Mouse (Mus musculus) MN1 (cell line): Measurements from ENCODE around the gene Gh.
A peak's percentile ranks its signal among the peaks of the same experiment; 100 is the strongest.

Experiments used
- DNase-seq: peaks from one replicate; pipeline ENCODE4 v3.0.0-alpha.2; 2016; ENCODE audit warnings: low spot score

Gene Gh

DNA sequence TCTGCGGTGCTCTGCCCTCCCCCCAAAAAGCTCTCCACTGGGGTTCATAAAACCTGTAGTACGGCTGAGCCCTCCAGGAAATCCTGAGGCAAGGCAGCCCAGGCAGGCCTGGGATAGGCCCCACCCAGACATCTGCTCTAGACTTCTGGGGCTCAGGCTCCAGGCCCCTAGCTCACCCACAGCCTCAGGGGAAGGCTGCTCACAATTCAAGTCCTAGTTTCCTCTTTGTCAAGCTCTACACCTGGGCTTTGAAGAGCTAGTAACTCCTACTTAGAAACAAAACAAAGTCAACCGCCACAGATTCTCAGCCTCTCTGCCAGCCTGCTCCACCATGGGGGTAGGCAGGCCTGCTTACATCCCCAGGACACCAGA, 32.6 kb downstream of the Gh start:
- peak; percentile 48 for DNase-seq

DNA sequence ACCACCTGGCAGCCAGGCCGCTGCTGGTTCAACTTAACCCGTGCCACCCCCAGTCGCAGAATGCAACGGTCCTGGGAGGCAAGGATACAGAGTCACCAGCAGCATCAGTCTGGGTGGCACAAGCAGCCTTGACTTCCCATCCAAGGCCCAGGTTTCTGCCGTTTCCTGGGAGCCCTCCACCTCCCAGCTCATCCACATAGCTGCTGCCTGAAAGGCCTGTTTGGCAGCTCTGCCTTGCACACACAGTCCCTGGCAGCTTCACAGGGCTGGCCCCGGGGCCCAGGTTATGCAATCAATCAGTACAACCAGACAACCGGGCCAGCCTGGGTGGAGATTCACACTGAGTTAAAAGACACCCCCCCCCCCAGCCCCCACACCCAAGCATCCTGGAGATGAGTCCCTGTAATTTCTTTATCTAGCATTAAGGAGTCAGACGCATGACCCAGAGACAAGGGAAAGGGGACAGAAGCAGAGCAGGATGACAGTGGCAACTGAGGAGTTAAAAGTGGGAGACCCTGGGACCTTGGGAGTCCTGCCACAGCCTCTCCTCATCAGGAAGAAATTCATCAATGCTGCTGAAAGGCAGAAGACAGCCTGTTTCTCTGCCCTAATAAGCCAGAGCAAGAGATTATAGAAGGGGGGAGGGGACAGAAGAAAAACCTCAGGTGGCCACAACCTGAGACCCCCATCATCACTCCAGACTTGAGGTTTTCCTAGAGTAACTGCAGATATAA, 33.2 kb downstream of the Gh start:
- peak; percentile 43 for DNase-seq

DNA sequence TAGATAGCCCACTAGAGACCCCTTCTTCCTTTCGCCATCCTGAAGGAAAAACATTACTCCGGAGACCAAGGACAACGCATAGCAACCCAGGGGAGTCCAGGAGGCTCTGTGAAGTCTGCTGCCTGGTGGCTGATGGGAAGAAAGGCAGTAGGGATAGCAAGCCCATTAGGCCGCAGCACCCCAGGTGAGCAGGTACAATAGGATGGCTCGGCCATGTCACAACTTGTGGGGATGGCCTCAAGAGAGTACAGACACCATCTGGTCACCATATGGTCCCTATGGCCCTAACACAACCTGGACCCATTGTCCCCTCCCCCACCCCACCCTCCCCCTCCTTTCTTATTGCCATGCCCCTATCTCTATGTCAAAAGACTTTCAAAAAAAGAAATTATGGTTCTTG, 33.8 kb downstream of the Gh start:
- no peak for DNase-seq

DNA sequence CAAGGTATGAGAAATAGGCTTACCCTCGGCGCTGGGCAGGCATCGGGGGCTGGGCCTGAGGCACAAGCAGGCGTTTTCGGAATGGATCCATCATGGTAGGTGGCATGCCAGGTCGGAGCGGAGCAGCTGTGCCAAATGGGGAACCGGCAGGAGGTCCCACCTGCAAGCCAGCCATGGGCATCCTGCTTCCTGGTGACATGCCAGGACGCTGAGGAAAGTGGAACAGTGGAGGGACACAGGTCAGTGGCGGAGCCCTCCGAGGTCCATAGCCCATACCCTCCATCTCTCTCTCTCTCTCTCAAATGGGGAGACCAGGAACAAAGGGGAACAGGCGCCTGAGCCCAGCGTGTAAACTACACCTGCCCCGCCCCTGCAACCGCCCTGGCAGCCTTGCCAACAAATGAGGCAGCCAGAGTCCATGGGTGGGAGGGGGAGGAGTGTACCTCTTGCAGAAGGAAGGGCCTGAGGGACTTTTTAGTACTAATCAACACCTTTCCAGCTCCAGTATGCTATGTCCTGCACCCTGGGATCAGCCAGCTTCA, 34.3 kb downstream of the Gh start:
- DNase-seq, result no peak

DNA sequence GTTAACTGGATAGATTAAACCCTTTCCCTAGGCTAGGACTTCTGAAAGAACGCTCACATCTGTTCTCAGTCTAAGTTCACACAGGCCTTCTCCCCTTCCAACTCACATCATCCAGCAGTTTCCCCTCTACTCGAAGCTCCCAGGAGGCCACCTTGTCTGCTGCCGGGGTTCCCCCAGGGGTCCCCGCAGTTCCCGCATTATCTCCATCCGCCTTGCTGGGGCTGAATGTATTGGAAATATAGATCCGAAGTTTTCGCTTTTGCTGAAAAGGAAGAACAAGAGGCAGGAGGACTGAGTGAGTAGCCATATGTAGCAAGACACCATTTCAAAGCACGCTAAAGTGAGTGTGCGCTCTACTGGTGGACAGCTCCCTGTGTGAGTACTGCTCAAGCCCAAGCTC, 35.2 kb downstream of the Gh start:
- no peak for DNase-seq

DNA sequence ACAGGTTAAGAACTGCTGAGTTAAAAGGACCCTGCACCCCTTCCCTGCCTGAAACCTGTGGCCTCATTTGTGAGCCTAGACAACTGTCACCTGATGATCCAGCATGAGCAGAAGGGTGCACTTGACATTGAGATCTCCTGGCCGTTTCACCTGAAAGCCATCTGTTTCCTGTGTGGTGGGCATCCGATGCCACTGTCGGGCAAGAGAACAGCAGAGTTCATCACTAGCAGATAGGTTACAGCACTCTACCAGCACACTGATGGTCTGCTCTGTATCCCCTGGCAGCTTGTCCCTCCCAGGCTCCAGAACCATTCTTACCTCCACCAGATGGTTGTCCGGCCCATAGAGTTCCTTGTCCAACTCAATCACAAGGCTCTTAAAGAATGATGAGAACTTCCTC, 36.1 kb downstream of the Gh start:
- no peak for DNase-seq

DNA sequence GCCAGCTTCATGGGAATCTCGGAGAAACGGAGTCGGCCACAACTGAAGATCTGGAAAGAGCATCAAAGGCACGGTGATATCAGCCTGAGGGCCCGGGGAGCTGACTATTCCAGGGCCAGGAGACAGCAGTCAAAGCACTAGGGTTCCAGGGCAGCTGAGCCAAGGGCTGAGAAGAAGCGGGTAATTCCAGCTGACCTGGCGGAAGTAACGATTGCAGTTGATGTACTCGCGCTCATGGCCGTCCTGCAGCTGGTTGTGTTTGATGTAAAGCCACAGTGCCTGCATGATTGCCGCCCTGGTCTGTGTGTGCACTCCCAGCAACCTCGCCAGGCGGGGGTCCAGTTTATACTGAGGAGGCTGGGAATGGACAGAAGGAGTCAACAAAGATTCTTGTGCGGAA, 36.7 kb downstream of the Gh start:
- no peak for DNase-seq

DNA sequence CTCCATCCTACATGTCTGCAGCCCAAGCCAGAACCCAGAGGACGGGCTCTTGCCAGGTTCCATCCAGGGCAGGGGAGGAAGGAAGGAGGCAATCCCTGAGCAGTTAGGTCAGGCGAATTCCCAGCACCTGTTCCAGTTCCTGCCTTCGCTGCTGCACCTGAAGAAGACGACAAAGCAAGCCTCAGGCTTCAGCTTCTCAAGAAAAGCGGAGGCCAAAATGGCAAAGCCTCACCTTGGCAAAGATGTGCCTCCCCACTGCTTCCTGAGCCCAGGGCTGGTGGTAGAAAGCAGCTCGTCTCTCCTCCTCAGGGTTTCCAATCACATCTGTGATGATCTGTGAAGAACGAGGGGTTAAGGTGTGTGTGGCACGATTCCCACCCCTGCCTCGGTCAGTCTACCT, 37.7 kb downstream of the Gh start:
- DNase-seq, result no peak

DNA sequence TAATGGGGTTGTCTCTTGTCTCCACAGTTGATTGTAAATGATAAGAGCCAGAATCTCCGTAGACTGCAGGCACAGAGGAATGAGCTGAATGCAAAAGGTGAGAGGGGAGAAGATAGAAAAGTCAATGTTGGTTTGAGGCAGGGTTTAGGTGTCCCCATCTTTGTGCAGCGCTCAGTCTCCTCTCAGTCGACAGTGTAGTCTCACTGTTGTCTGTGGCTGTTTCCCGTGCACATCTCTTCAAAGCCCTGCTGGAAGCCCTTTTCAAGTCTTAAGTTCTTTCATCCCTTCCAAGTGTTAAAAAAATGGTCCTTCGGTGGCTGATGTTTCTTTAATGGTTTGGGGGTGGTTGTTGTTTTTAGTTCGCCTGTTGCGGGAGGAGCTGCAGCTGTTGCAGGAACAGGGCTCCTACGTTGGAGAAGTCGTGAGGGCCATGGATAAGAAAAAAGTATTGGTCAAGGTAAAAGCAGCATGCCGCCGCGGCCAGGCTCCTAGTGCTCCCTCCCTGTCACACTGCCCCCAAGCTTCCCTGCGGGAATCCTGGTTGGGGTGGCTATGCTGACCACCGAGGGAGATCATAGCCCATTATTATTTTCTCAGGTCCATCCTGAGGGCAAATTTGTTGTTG, 40.7 kb downstream of the Gh start:
- DNase-seq, result no peak

DNA sequence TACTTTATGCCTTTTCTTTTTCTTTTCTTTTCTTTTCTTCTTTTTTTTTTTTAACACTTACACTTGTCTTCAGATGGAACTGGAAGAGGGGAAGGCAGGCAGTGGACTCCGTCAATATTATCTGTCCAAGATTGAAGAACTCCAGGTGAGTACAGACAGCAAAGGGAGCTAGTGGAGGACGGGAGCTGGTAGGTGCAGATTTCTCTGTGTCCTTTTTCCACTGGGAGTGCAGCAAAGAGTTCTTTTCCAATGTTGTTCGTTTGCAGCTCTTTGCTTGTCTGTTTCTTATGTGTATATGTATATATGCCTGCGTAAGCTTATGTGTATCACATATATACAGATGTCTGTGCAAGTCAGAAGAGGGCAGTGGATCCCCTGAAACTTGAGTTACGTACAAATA, 44.9 kb downstream of the Gh start:
- DNase-seq, result no peak

DNA sequence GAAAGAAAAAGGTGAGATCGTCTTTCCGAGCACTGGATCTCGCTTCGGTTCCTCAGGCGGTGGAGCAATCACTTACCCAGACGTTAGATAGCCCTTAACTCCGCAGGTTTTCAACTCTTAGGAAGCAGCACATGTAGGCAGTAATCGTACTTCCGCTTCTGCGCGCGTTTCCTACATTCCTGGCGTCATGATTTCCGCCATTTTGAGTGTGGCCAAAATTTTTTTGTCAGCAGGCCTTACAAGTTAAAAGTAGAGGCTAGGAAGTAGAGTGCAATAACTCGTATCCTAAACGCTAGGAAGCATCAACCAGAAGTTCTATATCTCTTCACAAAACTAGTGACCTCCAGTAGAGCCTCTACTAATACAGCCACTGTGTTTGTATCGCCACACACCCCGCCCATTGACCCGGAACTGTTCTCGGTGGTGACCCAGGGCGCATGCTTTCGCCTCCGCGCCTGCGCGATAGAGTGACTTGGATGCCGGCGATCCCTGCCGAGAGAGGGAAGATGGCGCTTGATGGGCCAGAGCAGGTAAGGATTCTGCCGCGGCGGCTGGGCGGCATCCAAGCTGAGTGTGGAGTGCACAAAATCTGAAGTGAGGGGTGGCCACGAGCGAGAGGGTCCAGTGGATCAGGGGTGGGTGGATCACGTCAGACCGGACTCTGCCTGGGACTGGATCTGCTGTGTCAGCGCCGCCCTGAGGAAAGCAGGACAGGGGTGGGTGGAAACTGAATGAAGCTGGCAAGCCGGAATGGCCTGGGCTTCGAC, 45.8 kb downstream of the Gh start, which contains the start of the genes Ftsj3 and Psmc5:
Gene Ftsj3 (minus strand): TSS at position 395 of the 767 bp plus-strand sequence.
Gene Psmc5 (plus strand): TSS at position 470 of the 767 bp plus-strand sequence.
- peak; percentile 95 for DNase-seq

DNA sequence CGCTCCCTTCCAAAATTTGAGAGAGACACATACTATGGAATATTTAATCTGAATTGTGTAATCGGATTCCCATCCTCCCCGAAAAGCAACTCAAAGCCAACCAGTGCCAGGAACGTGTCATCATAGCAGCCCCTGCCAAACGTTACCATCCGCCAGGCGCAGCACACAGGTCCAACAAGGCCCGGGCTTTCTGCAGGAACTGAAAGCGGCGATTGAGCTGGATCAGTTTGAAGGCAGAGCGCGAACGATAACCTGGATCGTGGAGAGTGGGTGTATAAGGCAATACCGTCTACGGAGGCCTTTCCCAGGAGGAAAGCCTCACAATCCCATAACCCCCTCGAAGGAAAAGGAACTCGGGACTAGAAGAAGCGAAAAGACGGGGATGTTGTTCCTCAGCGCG, 46.5 kb downstream of the Gh start:
- peak; percentile 56 for DNase-seq

DNA sequence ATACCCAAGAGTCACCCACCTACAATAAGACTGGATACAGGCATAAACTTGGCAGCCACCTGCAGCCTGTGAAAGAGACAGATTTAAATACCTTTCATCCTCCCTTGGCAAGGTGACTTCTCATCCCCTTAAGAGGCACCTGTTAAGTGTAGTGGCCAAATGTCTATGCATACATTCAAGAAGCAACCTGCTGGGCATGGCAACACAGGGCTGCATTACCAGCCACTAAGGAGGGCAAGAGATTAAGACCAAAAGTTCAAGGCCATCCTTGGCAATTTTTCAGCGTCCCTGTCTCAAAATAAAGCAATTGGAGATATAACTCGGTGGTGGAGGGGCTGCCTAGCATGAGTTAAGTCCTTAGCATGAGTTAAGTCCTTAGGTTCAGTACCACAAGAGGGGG, 46.9 kb downstream of the Gh start:
- DNase-seq, result no peak
